Mouse (Mus musculus): ENCODE results near the gene Eddm3b. TPM values are rescaled to one million over a fixed set of nuclear protein-coding genes. Genes with fewer than 3 reads are reported as not detected.

Gene Eddm3b
- polyA plus RNA-seq, 1 experiment from 2014 or later, result not detected

- Histone ChIP-seq H3K9me3 (ENCODE audit: control insufficient read depth, low read length) (no peaks in the 10 kb centered on the region), H3K27me3 (ENCODE audit: control insufficient read depth, insufficient read depth, low read length) (no peaks in the 10 kb centered on the region), H3K4me3 (ENCODE audit: low read depth, low read length) (no peak overlapping the region), H3K4me2 (ENCODE audit: low read depth, low read length, severe bottlenecking) (no peak overlapping the region), H3K4me1 (replicated peaks; ENCODE audit: control insufficient read depth, insufficient read depth, low read length) (no peaks in the 10 kb centered on the region), H3K36me3 (ENCODE audit: control insufficient read depth, insufficient read depth, low read length) (no peaks in the 10 kb centered on the region), H3K27ac (ENCODE audit: low read depth, low read length) (no peak overlapping the region), H3K9ac (ENCODE audit: low read length) (no peak overlapping the region)
- WGBS, result 95% methylated on average over 11 of the region's 11 CpGs
- ATAC-seq (replicated peaks; ENCODE audit: low FRiP score) (no peak), DNase-seq (ENCODE audit: low spot score) (no peak)
Measured at GRCm38 (mm10) chr14:51098921-51099320, 15.3 kb upstream of the Eddm3b start.

GRCm38 (mm10) chr14:51101284-51101683 lies 12.9 kb upstream of the Eddm3b start:
- 80% methylated on average over 9 of the region's 9 CpGs for WGBS
- DNase-seq (ENCODE audit: low spot score) (no peak), ATAC-seq (replicated peaks; ENCODE audit: low FRiP score) (no peak)
- Histone ChIP-seq H3K9me3 (ENCODE audit: control insufficient read depth, low read length) (no peaks in the 10 kb centered on the region), H3K4me3 (ENCODE audit: low read depth, low read length) (no peak overlapping the region), H3K9ac (ENCODE audit: low read length) (no peak overlapping the region), H3K36me3 (ENCODE audit: control insufficient read depth, insufficient read depth, low read length) (no peaks in the 10 kb centered on the region), H3K4me1 (replicated peaks; ENCODE audit: control insufficient read depth, insufficient read depth, low read length) (no peaks in the 10 kb centered on the region), H3K27ac (ENCODE audit: low read depth, low read length) (no peak overlapping the region), H3K27me3 (ENCODE audit: control insufficient read depth, insufficient read depth, low read length) (no peaks in the 10 kb centered on the region), H3K4me2 (ENCODE audit: low read depth, low read length, severe bottlenecking) (no peak overlapping the region)

- WGBS, result 46% methylated on average over 3 of the region's 3 CpGs
- H3K9ac ChIP-seq (ENCODE audit: low read length), result no peak overlapping the region
Measured at GRCm38 (mm10) chr14:51103217-51103616, 11.0 kb upstream of the Eddm3b start.

GRCm38 (mm10) chr14:51104366-51104765 lies 9.9 kb upstream of the Eddm3b start:
- DNase-seq (ENCODE audit: low spot score), result no peak
- ATAC-seq (replicated peaks; ENCODE audit: low FRiP score), result no peak
- 86% methylated on average over 2 of the region's 2 CpGs for WGBS
- Histone ChIP-seq H3K36me3 (ENCODE audit: control insufficient read depth, insufficient read depth, low read length) (no peaks in the 10 kb centered on the region), H3K9me3 (ENCODE audit: control insufficient read depth, low read length) (no peaks in the 10 kb centered on the region), H3K4me2 (ENCODE audit: low read depth, low read length, severe bottlenecking) (no peak overlapping the region), H3K9ac (ENCODE audit: low read length) (no peak overlapping the region), H3K4me1 (replicated peaks; ENCODE audit: control insufficient read depth, insufficient read depth, low read length) (no peaks in the 10 kb centered on the region), H3K4me3 (ENCODE audit: low read depth, low read length) (no peak overlapping the region), H3K27ac (ENCODE audit: low read depth, low read length) (no peak overlapping the region), H3K27me3 (ENCODE audit: control insufficient read depth, insufficient read depth, low read length) (no peaks in the 10 kb centered on the region)

More at GRCm38 (mm10) chr14:51103217-51103616, 11.0 kb upstream of the Eddm3b start:
- no peak overlapping the region for H3K4me3 ChIP-seq (ENCODE audit: low read depth, low read length)
- H3K4me2 ChIP-seq (ENCODE audit: low read depth, low read length, severe bottlenecking), result no peak overlapping the region
- H3K36me3 ChIP-seq (ENCODE audit: control insufficient read depth, insufficient read depth, low read length), result no peaks in the 10 kb centered on the region
- H3K27ac ChIP-seq (ENCODE audit: low read depth, low read length), result no peak overlapping the region
- no peaks in the 10 kb centered on the region for H3K4me1 ChIP-seq (replicated peaks; ENCODE audit: control insufficient read depth, insufficient read depth, low read length)
- no peaks in the 10 kb centered on the region for H3K9me3 ChIP-seq (ENCODE audit: control insufficient read depth, low read length)
- no peaks in the 10 kb centered on the region for H3K27me3 ChIP-seq (ENCODE audit: control insufficient read depth, insufficient read depth, low read length)
- ATAC-seq (replicated peaks; ENCODE audit: low FRiP score) (peak; percentile 46; the same call in 1 of the 2 replicates), DNase-seq (ENCODE audit: low spot score) (peak; percentile 81)

- no peak for ATAC-seq (replicated peaks; ENCODE audit: low FRiP score)
- Histone ChIP-seq H3K27ac (ENCODE audit: low read depth, low read length) (no peak overlapping the region), H3K4me3 (ENCODE audit: low read depth, low read length) (no peak overlapping the region), H3K4me2 (ENCODE audit: low read depth, low read length, severe bottlenecking) (no peak overlapping the region), H3K9me3 (ENCODE audit: control insufficient read depth, low read length) (no peaks in the 10 kb centered on the region), H3K27me3 (ENCODE audit: control insufficient read depth, insufficient read depth, low read length) (no peaks in the 10 kb centered on the region), H3K36me3 (ENCODE audit: control insufficient read depth, insufficient read depth, low read length) (no peaks in the 10 kb centered on the region), H3K9ac (ENCODE audit: low read length) (no peak overlapping the region), H3K4me1 (replicated peaks; ENCODE audit: control insufficient read depth, insufficient read depth, low read length) (no peaks in the 10 kb centered on the region)
- no peak for DNase-seq (ENCODE audit: low spot score)
Measured at GRCm38 (mm10) chr14:51106449-51106967, 7.7 kb upstream of the Eddm3b start.

GRCm38 (mm10) chr14:51111966-51112365 lies 2.3 kb upstream of the Eddm3b start:
- no peak for ATAC-seq (replicated peaks; ENCODE audit: low FRiP score)
- no peaks in the 10 kb centered on the region for H3K4me1 ChIP-seq (replicated peaks; ENCODE audit: control insufficient read depth, insufficient read depth, low read length)
- H3K9ac ChIP-seq (ENCODE audit: low read length), result no peak overlapping the region

GRCm38 (mm10) chr14:51113476-51113875 lies 750 bp upstream of the Eddm3b start:
- Histone ChIP-seq H3K4me2 (ENCODE audit: low read depth, low read length, severe bottlenecking) (no peak overlapping the region), H3K27ac (ENCODE audit: low read depth, low read length) (no peak overlapping the region), H3K4me1 (replicated peaks; ENCODE audit: control insufficient read depth, insufficient read depth, low read length) (no peaks in the 10 kb centered on the region), H3K27me3 (ENCODE audit: control insufficient read depth, insufficient read depth, low read length) (no peaks in the 10 kb centered on the region), H3K36me3 (ENCODE audit: control insufficient read depth, insufficient read depth, low read length) (no peaks in the 10 kb centered on the region), H3K4me3 (ENCODE audit: low read depth, low read length) (no peak overlapping the region), H3K9me3 (ENCODE audit: control insufficient read depth, low read length) (no peaks in the 10 kb centered on the region), H3K9ac (ENCODE audit: low read length) (no peak overlapping the region)
- DNase-seq (ENCODE audit: low spot score) (no peak), ATAC-seq (replicated peaks; ENCODE audit: low FRiP score) (no peak)
- 29% methylated on average over 9 of the region's 9 CpGs for WGBS

More at GRCm38 (mm10) chr14:51111966-51112365, 2.3 kb upstream of the Eddm3b start:
- Histone ChIP-seq H3K4me2 (ENCODE audit: low read depth, low read length, severe bottlenecking) (no peak overlapping the region), H3K36me3 (ENCODE audit: control insufficient read depth, insufficient read depth, low read length) (no peaks in the 10 kb centered on the region), H3K4me3 (ENCODE audit: low read depth, low read length) (no peak overlapping the region), H3K27me3 (ENCODE audit: control insufficient read depth, insufficient read depth, low read length) (no peaks in the 10 kb centered on the region), H3K27ac (ENCODE audit: low read depth, low read length) (no peak overlapping the region), H3K9me3 (ENCODE audit: control insufficient read depth, low read length) (no peaks in the 10 kb centered on the region)
- 83% methylated on average over 3 of the region's 3 CpGs for WGBS
- no peak for DNase-seq (ENCODE audit: low spot score)

- Histone ChIP-seq H3K4me1 (replicated peaks; ENCODE audit: control insufficient read depth, insufficient read depth, low read length) (no peaks in the 10 kb centered on the region; the same call in 1 of the 2 replicates), H3K9ac (ENCODE audit: low read length) (no peak overlapping the region), H3K9me3 (ENCODE audit: control insufficient read depth, low read length) (no peaks in the 10 kb centered on the region), H3K27ac (ENCODE audit: low read depth, low read length) (no peak overlapping the region), H3K36me3 (ENCODE audit: control insufficient read depth, insufficient read depth, low read length) (no peaks in the 10 kb centered on the region), H3K4me2 (ENCODE audit: low read depth, low read length, severe bottlenecking) (no peak overlapping the region), H3K27me3 (ENCODE audit: control insufficient read depth, insufficient read depth, low read length) (no peaks in the 10 kb centered on the region), H3K4me3 (ENCODE audit: low read depth, low read length) (no peak overlapping the region)
- no peak for ATAC-seq (replicated peaks; ENCODE audit: low FRiP score)
- DNase-seq (ENCODE audit: low spot score), result no peak
- 82% methylated on average over 6 of the region's 6 CpGs for WGBS
Measured at GRCm38 (mm10) chr14:51125684-51126083, 11.5 kb downstream of the Eddm3b start.

- H3K9me3 ChIP-seq (ENCODE audit: control insufficient read depth, low read length), result no peaks in the 10 kb centered on the region
- H3K9ac ChIP-seq (ENCODE audit: low read length), result no peak overlapping the region
- no peaks in the 10 kb centered on the region for H3K27me3 ChIP-seq (ENCODE audit: control insufficient read depth, insufficient read depth, low read length)
- 83% methylated on average over 2 of the region's 2 CpGs for WGBS
- peak; percentile 24; the same call in 1 of the 2 replicates for ATAC-seq (replicated peaks; ENCODE audit: low FRiP score)
- no peaks in the 10 kb centered on the region for H3K36me3 ChIP-seq (ENCODE audit: control insufficient read depth, insufficient read depth, low read length)
- no peak overlapping the region for H3K4me3 ChIP-seq (ENCODE audit: low read depth, low read length)
- H3K4me2 ChIP-seq (ENCODE audit: low read depth, low read length, severe bottlenecking), result no peak overlapping the region
- H3K4me1 ChIP-seq (replicated peaks; ENCODE audit: control insufficient read depth, insufficient read depth, low read length), result no peaks in the 10 kb centered on the region
- H3K27ac ChIP-seq (ENCODE audit: low read depth, low read length), result no peak overlapping the region
- DNase-seq (ENCODE audit: low spot score), result no peak
Measured at GRCm38 (mm10) chr14:51127648-51128258, 13.5 kb downstream of the Eddm3b start.
